Comparison of ENCODE assay signal across 11 mouse cellular contexts in genomic region chr2:157840641-157841078, GRCm38 (mm10).
DNase-seq lines count a peak whose midpoint lies in the region; ATAC-seq lines count a peak whose summit lies in the region.
"Had no signal": no experiment of that assay in that cellular context is flagged by ENCODE, and none has a peak within 500 bp of the region (broad histone marks: within the 10 kb centered on the region; RNA-seq: fewer than 3 reads in every experiment).

No protein-coding gene starts in this region.

- no peak overlapping the region for H3K4me2 ChIP-seq in neural tube, embryonic 11.5 days (ENCODE audit: low read depth)
- no peak overlapping the region for H3K4me2 ChIP-seq in hindbrain, embryonic 15.5 days
- no peak overlapping the region for H3K4me2 ChIP-seq in neural tube, embryonic 15.5 days
- H3K4me2 ChIP-seq: heart, embryonic 12.5 days; kidney, embryonic 15.5 days had no signal

- H3K4me3 ChIP-seq in neural tube, embryonic 11.5 days (ENCODE audit: low read depth, low read length), result no peak overlapping the region
- no peak overlapping the region for H3K4me3 ChIP-seq in hindbrain, embryonic 15.5 days
- H3K4me3 ChIP-seq in neural tube, embryonic 15.5 days (replicated peaks), result no peak overlapping the region
- H3K4me3 ChIP-seq: heart, embryonic 12.5 days; kidney, embryonic 15.5 days had no signal

- peaks cover 11% of the 10 kb centered on the region for H3K4me1 ChIP-seq in neural tube, embryonic 11.5 days (ENCODE audit: control insufficient read depth, insufficient read depth, low read length)
- H3K4me1 ChIP-seq in hindbrain, embryonic 15.5 days (replicated peaks), result peaks cover 31% of the 10 kb centered on the region
- H3K4me1 ChIP-seq in neural tube, embryonic 15.5 days, result peaks cover 46% of the 10 kb centered on the region

- H3K9me3 ChIP-seq in neural tube, embryonic 11.5 days (ENCODE audit: control insufficient read depth, low read length), result no peaks in the 10 kb centered on the region
- no peaks in the 10 kb centered on the region for H3K9me3 ChIP-seq in hindbrain, embryonic 15.5 days
- H3K9me3 ChIP-seq in neural tube, embryonic 15.5 days (replicated peaks), result no peaks in the 10 kb centered on the region
- H3K9me3 ChIP-seq: heart, embryonic 12.5 days; kidney, embryonic 15.5 days had no signal

- H3K9ac ChIP-seq in neural tube, embryonic 11.5 days (ENCODE audit: low read length), result no peak overlapping the region
- H3K9ac ChIP-seq in hindbrain, embryonic 15.5 days, result no peak overlapping the region
- no peak overlapping the region for H3K9ac ChIP-seq in neural tube, embryonic 15.5 days (replicated peaks)
- H3K9ac ChIP-seq: heart, embryonic 12.5 days; kidney, embryonic 15.5 days had no signal

- H3K27ac ChIP-seq in neural tube, embryonic 11.5 days (ENCODE audit: low read depth, low read length), result peak overlapping the region; percentile 11; the same call in 1 of the 2 replicates
- peak overlapping the region; percentile 51 for H3K27ac ChIP-seq in hindbrain, embryonic 15.5 days (replicated peaks)
- H3K27ac ChIP-seq in neural tube, embryonic 15.5 days (replicated peaks), result peak overlapping the region; percentile 64

- DNase-seq in neural tube, embryonic 11.5 days (ENCODE audit: low spot score), result peak; percentile 8
- DNase-seq in neural tube, embryonic 10.5 days (ENCODE audit: extremely low spot score, low spot score), result no peak
- peak; percentile 29 for DNase-seq in brain, adult 2 months (ENCODE audit: low read depth, low spot score)
- DNase-seq in kidney, postnatal 4 days, result no peak
- DNase-seq in frontal cortex, adult 2 months (ENCODE audit: extremely low spot score in 1 of 2, low spot score in 1 of 2), result no peak
- DNase-seq: cerebellum, adult 18-20 months; thymus, postnatal 36 days had no signal

- H3K27me3 ChIP-seq in neural tube, embryonic 11.5 days (ENCODE audit: control insufficient read depth, insufficient read depth, low read length), result no peaks in the 10 kb centered on the region
- no peaks in the 10 kb centered on the region for H3K27me3 ChIP-seq in hindbrain, embryonic 15.5 days
- no peaks in the 10 kb centered on the region for H3K27me3 ChIP-seq in neural tube, embryonic 15.5 days (replicated peaks)
- H3K27me3 ChIP-seq: kidney, embryonic 15.5 days had no signal

- no peaks in the 10 kb centered on the region for H3K36me3 ChIP-seq in neural tube, embryonic 11.5 days (ENCODE audit: control insufficient read depth, insufficient read depth, low read length)
- no peaks in the 10 kb centered on the region for H3K36me3 ChIP-seq in hindbrain, embryonic 15.5 days
- peaks cover 3% of the 10 kb centered on the region; the same call in 1 of the 2 replicates for H3K36me3 ChIP-seq in neural tube, embryonic 15.5 days

- ATAC-seq in neural tube, embryonic 11.5 days (ENCODE audit: insufficient read depth, low FRiP score, low TSS enrichment), result no peak
- no peak for ATAC-seq in hindbrain, embryonic 15.5 days (ENCODE audit: low FRiP score, low read depth)
- ATAC-seq in neural tube, embryonic 15.5 days (ENCODE audit: low FRiP score), result peak; percentile 59; the same call in 1 of the 2 replicates

Comparison
In these comparisons a context has a peak if more than half of its experiments do, and no peak if none do; other contexts are left out.
1. DNase-seq: peak in neural tube, embryonic 11.5 days (single experiment) and brain, adult 2 months (single experiment); none in neural tube, embryonic 10.5 days (single experiment), kidney, postnatal 4 days (0 of 2) and frontal cortex, adult 2 months (0 of 2).
2. H3K27ac ChIP-seq: peak in every context shown above with its lines; median percentile 64 in neural tube, embryonic 15.5 days; 51 in hindbrain, embryonic 15.5 days; 11 in neural tube, embryonic 11.5 days.